Mouse (Mus musculus) skeletal muscle tissue, postnatal 0 days (tissue): Measurements from ENCODE around the gene Mug1. TPM values are rescaled to one million over a fixed set of nuclear protein-coding genes. Genes with fewer than 3 reads are reported as not detected.

ENCODE experiments used
- polyA plus RNA-seq: library from polyadenylated mRNA; unstranded; fragments of >200 nt; fragmentation: Nextera tagmentation; extraction: Ambion mirVana; gene quantifications from 2 replicates; pipeline ENCODE4 v1.2.1, GENCODE M21; 2015

The Mug1 gene
- polyA plus RNA-seq: not detected in 2 replicates

DNA sequence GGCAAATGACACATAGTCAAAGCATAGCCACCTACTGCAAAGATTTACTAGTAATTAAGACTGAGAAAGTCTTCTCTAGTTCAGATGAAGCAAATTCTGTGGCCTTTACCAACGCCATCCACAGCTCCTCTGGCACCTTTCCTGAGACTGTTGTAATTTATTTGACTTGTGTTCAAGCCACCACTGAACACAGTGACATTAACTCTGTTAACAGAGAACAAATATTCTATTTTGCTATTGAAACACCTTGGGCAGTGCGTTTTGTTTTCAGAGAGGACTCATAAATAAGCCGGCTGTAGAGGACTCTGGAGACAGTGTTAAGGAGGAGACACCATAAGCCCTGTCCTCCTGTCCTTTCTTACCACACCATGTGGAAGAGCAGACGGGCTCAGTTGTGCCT, at the start of gene Mug1:
TSS of gene Mug1 (plus strand) at position 271 of the 400 bp plus-strand sequence.

Other genes starting within 250 kb of the Mug1 start
- 0.38 and 0.56 TPM in 2 replicates for gene A2m, start 203.2 kb upstream of the Mug1 start, polyA plus RNA-seq
- gene Gm7298, start 105.6 kb upstream of the Mug1 start, polyA plus RNA-seq: not detected in 2 replicates
- not detected in 2 replicates for gene Mug2, start 168.2 kb downstream of the Mug1 start, polyA plus RNA-seq